Mouse (Mus musculus): ENCODE results near the gene Rarb. TPM values are rescaled to one million over a fixed set of nuclear protein-coding genes. Genes with fewer than 3 reads are reported as not detected.
A peak's percentile ranks its signal among the peaks of the same experiment; 100 is the strongest.

Rarb gene
- total and polyA plus RNA-seq, 3 experiments: 0.04 TPM; not detected in 2

DNA sequence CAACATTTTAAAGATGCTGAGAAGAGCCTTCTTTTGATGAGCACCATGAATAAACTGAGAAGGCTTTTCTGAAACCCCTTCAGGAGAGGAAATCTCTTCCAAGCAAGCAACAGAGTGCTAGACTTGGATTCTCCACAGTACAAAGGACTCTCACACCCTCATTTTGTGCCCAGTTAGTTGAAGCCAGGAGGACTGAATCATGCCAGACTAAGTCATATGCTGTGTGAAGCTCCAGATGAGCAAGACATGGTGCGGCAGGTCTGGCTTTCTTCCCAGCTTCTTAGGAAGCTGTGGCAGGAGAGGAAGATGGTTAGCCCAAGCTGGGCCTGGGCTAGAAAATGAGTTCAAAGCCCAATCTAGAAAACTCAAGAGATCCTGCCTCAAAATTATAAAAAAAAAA is 267.1 kb downstream of the Rarb start:
- Histone ChIP-seq H3K9me3 (replicated peaks; ENCODE audit: low read length) (no peaks in the 10 kb centered on the region), H3K4me3 (replicated peaks in 1 of 3; ENCODE audit: low read depth in 2 of 3, low read length in 2 of 3, poor library complexity in 1 of 3) (no peak overlapping the region), H3K27ac (ENCODE audit: insufficient read depth, low read depth) (no peak overlapping the region), H3K4me1 (ENCODE audit: control insufficient read depth in 1 of 2, insufficient read depth in 2 of 2) (peaks cover 13 to 25% of the 10 kb centered on the region in 2 experiments), H3K36me3 (replicated peaks in 1 of 2; ENCODE audit: control insufficient read depth in 1 of 2, insufficient read depth in 1 of 2, low read length in 1 of 2) (no peaks in the 10 kb centered on the region), H3K9ac (ENCODE audit: insufficient read depth, low read depth) (no peak overlapping the region), H3K27me3 (replicated peaks) (no peaks in the 10 kb centered on the region), H3K79me2 (replicated peaks; ENCODE audit: control insufficient read depth, extremely low read depth, insufficient read depth, poor library complexity, severe bottlenecking) (no peaks in the 10 kb centered on the region), H3K4me2 (ENCODE audit: insufficient read depth, low read depth, poor library complexity, severe bottlenecking) (no peak overlapping the region)
- in situ Hi-C loops (cut with MboI; ENCODE audit: low pct_ligation_motif_present, low pct_unique_long_range_greater_than_20kb, low sequenced_read_pairs) (no loop called here), dilution Hi-C loops (cut with MboI; ENCODE audit: extremely low pct_ligation_motif_present, extremely low pct_unique_long_range_greater_than_20kb, low sequenced_read_pairs) (no loop called here)
- DNase-seq (ENCODE audit: extremely low read depth): no peak
- TF ChIP-seq MAFK (IDR thresholded peaks at IDR 0.05; ENCODE audit: insufficient replicate concordance, low read length) (no peak), NELFE (IDR thresholded peaks at IDR 0.05; ENCODE audit: low read depth, low read length) (no peak), MAX (IDR thresholded peaks at IDR 0.05; ENCODE audit: low read length) (no peak)

DNA sequence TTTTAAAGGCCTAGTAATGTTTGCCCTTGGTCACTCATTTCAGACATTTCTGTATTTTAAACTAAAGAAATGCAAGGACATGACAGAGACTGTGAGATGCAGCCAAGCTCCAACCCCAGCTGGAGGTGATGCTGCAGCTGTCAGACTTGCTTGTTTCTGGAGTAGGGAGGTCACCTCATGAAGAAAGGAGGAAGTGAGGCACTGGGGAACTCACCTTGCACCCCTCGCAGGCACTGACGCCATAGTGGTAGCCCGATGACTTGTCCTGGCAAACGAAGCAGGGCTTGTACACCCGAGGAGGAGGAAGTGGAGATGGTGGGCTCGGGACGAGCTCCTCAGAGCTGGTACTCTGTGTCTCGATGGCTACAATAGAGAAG is 270.8 kb downstream of the Rarb start:
- Histone ChIP-seq H3K27me3 (replicated peaks) (no peaks in the 10 kb centered on the region), H3K27ac (ENCODE audit: insufficient read depth, low read depth) (0 out of 2 replicates have a peak overlapping the region, but pooled peaks have one; percentile 1), H3K4me1 (ENCODE audit: control insufficient read depth in 1 of 2, insufficient read depth in 2 of 2) (peaks cover 21 to 47% of the 10 kb centered on the region in 2 experiments), H3K4me2 (ENCODE audit: insufficient read depth, low read depth, poor library complexity, severe bottlenecking) (no peak overlapping the region), H3K79me2 (replicated peaks; ENCODE audit: control insufficient read depth, extremely low read depth, insufficient read depth, poor library complexity, severe bottlenecking) (no peaks in the 10 kb centered on the region), H3K9me3 (replicated peaks; ENCODE audit: low read length) (no peaks in the 10 kb centered on the region), H3K4me3 (replicated peaks in 1 of 3; ENCODE audit: low read depth in 2 of 3, low read length in 2 of 3, poor library complexity in 1 of 3) (no peak overlapping the region), H3K9ac (ENCODE audit: insufficient read depth, low read depth) (no peak overlapping the region), H3K36me3 (replicated peaks in 1 of 2; ENCODE audit: control insufficient read depth in 1 of 2, insufficient read depth in 1 of 2, low read length in 1 of 2) (no peaks in the 10 kb centered on the region)
- DNase-seq (ENCODE audit: extremely low read depth): peak; percentile 68
- dilution Hi-C loops (cut with MboI; ENCODE audit: extremely low pct_ligation_motif_present, extremely low pct_unique_long_range_greater_than_20kb, low sequenced_read_pairs): no loop called here
- TF ChIP-seq CTCF (conservative IDR thresholded peaks at IDR 0.05 in 1 of 2, IDR thresholded peaks at IDR 0.05 in 1 of 2; ENCODE audit: low read depth in 2 of 2, low read length in 2 of 2): no peak
- no peak for TF ChIP-seq BHLHE40 (IDR thresholded peaks at IDR 0.05; ENCODE audit: low read depth, low read length)
- no peak for TF ChIP-seq TCF12 (IDR thresholded peaks at IDR 0.05; ENCODE audit: low read depth, low read length)
- no peak for TF ChIP-seq MAZ (IDR thresholded peaks at IDR 0.05; ENCODE audit: low read depth, low read length)
- TF ChIP-seq EP300 (IDR thresholded peaks at IDR 0.05; ENCODE audit: low read length): peak; percentile 32; the same call in 1 of the 2 replicates
- TF ChIP-seq ZNF384 (IDR thresholded peaks at IDR 0.05; ENCODE audit: low read depth, low read length): no peak
- no peak for TF ChIP-seq JUN (IDR thresholded peaks at IDR 0.05; ENCODE audit: insufficient read depth, low read depth, low read length)
- TF ChIP-seq HCFC1 (IDR thresholded peaks at IDR 0.05; ENCODE audit: low read depth, low read length): 0 out of 2 replicates have a peak, but pooled peaks have one; percentile 12
- no peak for TF ChIP-seq UBTF (IDR thresholded peaks at IDR 0.05; ENCODE audit: low read depth, low read length)
- no peak for TF ChIP-seq NELFE (IDR thresholded peaks at IDR 0.05; ENCODE audit: low read depth, low read length)
- no peak for TF ChIP-seq JUND (conservative IDR thresholded peaks at IDR 0.05; ENCODE audit: low read depth, low read length)
- TF ChIP-seq MAX (IDR thresholded peaks at IDR 0.05; ENCODE audit: low read length): peak; percentile 31; the same call in 1 of the 2 replicates
- no peak for TF ChIP-seq ZC3H11A (IDR thresholded peaks at IDR 0.05; ENCODE audit: low read depth, low read length)
- no peak for TF ChIP-seq USF2 (conservative IDR thresholded peaks at IDR 0.05; ENCODE audit: low read depth, low read length)
- peak; percentile 19; the same call in 1 of the 2 replicates for TF ChIP-seq MEF2A (IDR thresholded peaks at IDR 0.05; ENCODE audit: borderline replicate concordance, low read depth, low read length)
- no peak for TF ChIP-seq MYC (IDR thresholded peaks at IDR 0.05; ENCODE audit: low read depth, low read length)
- peak; percentile 58; the same call in 1 of the 2 replicates for TF ChIP-seq ELF1 (IDR thresholded peaks at IDR 0.05; ENCODE audit: low read depth, low read length)
- no peak for TF ChIP-seq KAT2A (IDR thresholded peaks at IDR 0.05; ENCODE audit: insufficient replicate concordance, low read length)
- no peak for TF ChIP-seq POLR2AphosphoS2 (IDR thresholded peaks at IDR 0.05; ENCODE audit: low read depth, low read length)
- TF ChIP-seq RAD21 (IDR thresholded peaks at IDR 0.05; ENCODE audit: low read depth, low read length): no peak
- TF ChIP-seq ZKSCAN1 (IDR thresholded peaks at IDR 0.05; ENCODE audit: borderline replicate concordance, low read depth, low read length): no peak
- TF ChIP-seq ZMIZ1 (IDR thresholded peaks at IDR 0.05; ENCODE audit: low read depth, low read length): no peak
- no peak for TF ChIP-seq MAFK (IDR thresholded peaks at IDR 0.05; ENCODE audit: insufficient replicate concordance, low read length)
- TF ChIP-seq CHD1 (IDR thresholded peaks at IDR 0.05; ENCODE audit: low read depth, low read length): no peak
- TF ChIP-seq E2F4 (IDR thresholded peaks at IDR 0.05; ENCODE audit: insufficient replicate concordance, low read depth, low read length): no peak
- no peak for TF ChIP-seq CHD2 (IDR thresholded peaks at IDR 0.05; ENCODE audit: low read length)
- TF ChIP-seq GABPA (IDR thresholded peaks at IDR 0.05; ENCODE audit: insufficient replicate concordance, low read depth, low read length): no peak
- peak; percentile 53; the same call in 1 of the 2 replicates for TF ChIP-seq IRF4 (IDR thresholded peaks at IDR 0.05; ENCODE audit: low read depth, low read length)
- TF ChIP-seq ETS1 (conservative IDR thresholded peaks at IDR 0.05; ENCODE audit: low read depth, low read length): no peak; the same call in 1 of the 2 replicates
- TF ChIP-seq PAX5 (IDR thresholded peaks at IDR 0.05; ENCODE audit: low read length): no peak
- no peak for TF ChIP-seq NRF1 (IDR thresholded peaks at IDR 0.05; ENCODE audit: low read depth, low read length)
- TF ChIP-seq MXI1 (IDR thresholded peaks at IDR 0.05; ENCODE audit: low read depth, low read length): no peak
- in situ Hi-C loops (cut with MboI; ENCODE audit: low pct_ligation_motif_present, low pct_unique_long_range_greater_than_20kb, low sequenced_read_pairs): no loop called here

Measured in CH12.LX (cell line).